Mouse (Mus musculus): ENCODE data around the gene Gpr146. TPM values are rescaled to one million over a fixed set of nuclear protein-coding genes. Genes with fewer than 3 reads are reported as not detected.

The Gpr146 gene
- polyA plus RNA-seq, 1 experiment from 2014 or later: 6.6 TPM

DNA sequence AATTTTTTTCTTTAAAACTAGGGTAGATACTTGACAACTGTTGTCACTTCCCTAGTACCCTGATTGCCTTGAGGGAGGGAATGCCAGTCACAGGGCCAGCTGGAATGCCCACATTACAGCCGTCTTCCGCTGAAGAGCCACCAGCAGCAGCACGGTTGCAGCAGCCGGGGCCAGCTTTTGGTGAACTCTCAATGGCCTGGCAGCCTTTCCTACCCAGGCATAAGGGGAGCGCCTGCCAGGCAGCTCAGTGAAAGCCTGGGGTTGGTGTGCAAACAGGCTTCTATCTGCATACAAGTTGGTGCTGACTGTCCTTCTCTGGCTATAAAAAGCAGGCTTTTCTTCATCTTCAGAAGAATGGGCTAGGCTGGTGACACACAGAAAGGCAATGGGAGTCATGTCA, 63.0 kb downstream of the Gpr146 start:
- no peak overlapping the region for H3K27ac ChIP-seq (ENCODE audit: low read length)
- 81% methylated on average over 5 of the region's 5 CpGs for WGBS
- H3K4me2 ChIP-seq (ENCODE audit: low read depth, low read length): no peak overlapping the region
- peaks cover 13% of the 10 kb centered on the region for H3K4me1 ChIP-seq (replicated peaks; ENCODE audit: control insufficient read depth, insufficient read depth, low read length)
- no peak for ATAC-seq (ENCODE audit: low read depth)
- no peak overlapping the region for H3K9ac ChIP-seq (ENCODE audit: low read length)
- no peaks in the 10 kb centered on the region for H3K9me3 ChIP-seq (ENCODE audit: control insufficient read depth, low read length)
- H3K36me3 ChIP-seq (ENCODE audit: control insufficient read depth, insufficient read depth, low read length): no peaks in the 10 kb centered on the region
- no peak overlapping the region for H3K4me3 ChIP-seq (ENCODE audit: low read length)
- no peaks in the 10 kb centered on the region for H3K27me3 ChIP-seq (ENCODE audit: control insufficient read depth, insufficient read depth, low read depth, low read length)

DNA sequence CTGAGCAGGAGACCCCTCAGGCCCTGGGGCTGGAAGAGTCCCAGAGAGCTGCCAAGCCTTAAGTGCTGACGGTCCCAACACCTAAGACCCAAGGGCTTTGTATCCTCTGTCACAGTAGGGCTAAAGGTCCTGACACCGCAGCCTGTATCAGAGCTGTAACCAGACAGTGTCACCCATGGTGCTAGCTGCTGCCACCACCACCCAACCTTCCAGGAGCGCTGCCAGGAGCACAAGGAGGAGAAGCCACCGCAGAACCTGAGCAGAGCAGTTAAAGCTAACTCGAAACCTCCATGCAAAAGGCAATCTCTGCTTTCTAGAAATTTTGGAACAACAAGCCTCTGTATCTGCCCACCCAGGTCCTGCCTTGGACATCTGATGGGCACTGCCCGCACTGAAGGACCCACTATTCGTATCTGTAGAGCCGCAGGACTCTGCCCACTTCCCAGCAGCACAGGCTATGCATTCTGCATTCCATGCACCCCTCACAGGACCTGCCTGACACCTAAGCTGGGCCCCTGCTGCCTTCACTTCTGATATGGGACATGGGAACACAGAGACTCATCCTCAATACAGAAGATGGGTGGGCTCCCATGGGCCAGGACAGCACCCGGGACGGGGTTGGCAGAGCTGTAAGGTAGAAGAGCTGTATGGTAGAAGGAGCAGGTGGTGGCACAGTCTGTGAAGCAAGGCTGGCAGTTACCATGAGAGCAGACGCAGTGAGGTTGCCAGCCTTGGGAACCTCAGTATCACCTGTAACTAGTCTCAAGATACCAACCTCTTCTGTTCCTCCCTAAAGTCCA, 63.6 kb downstream of the Gpr146 start:
- 93% methylated on average over 11 of the region's 11 CpGs for WGBS
- H3K9ac ChIP-seq (ENCODE audit: low read length): no peak overlapping the region
- no peak for ATAC-seq (ENCODE audit: low read depth)
- H3K4me3 ChIP-seq (ENCODE audit: low read length): no peak overlapping the region
- no peaks in the 10 kb centered on the region for H3K36me3 ChIP-seq (ENCODE audit: control insufficient read depth, insufficient read depth, low read length)
- no peaks in the 10 kb centered on the region for H3K9me3 ChIP-seq (ENCODE audit: control insufficient read depth, low read length)
- no peak overlapping the region for H3K4me2 ChIP-seq (ENCODE audit: low read depth, low read length)
- H3K4me1 ChIP-seq (replicated peaks; ENCODE audit: control insufficient read depth, insufficient read depth, low read length): peaks cover 20% of the 10 kb centered on the region
- no peaks in the 10 kb centered on the region for H3K27me3 ChIP-seq (ENCODE audit: control insufficient read depth, insufficient read depth, low read depth, low read length)
- H3K27ac ChIP-seq (ENCODE audit: low read length): no peak overlapping the region

DNA sequence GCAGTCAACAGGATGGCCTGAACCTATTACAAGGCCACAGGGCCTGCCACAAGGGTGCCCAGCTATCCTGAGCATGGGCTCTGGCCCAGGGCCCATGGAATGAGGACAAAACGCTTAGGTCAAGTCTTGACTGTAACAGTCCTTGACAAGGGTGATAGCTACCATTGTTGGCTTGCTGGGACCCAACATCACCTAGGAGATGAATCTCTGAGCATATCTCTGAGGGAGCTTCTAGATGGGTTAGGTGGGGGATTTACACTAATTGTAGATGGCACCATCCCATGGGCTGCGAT, 64.2 kb downstream of the Gpr146 start:
- Histone ChIP-seq H3K36me3 (ENCODE audit: control insufficient read depth, insufficient read depth, low read length) (no peaks in the 10 kb centered on the region), H3K4me3 (ENCODE audit: low read length) (no peak overlapping the region), H3K9ac (ENCODE audit: low read length) (no peak overlapping the region), H3K27me3 (ENCODE audit: control insufficient read depth, insufficient read depth, low read depth, low read length) (no peaks in the 10 kb centered on the region), H3K9me3 (ENCODE audit: control insufficient read depth, low read length) (no peaks in the 10 kb centered on the region), H3K4me2 (ENCODE audit: low read depth, low read length) (no peak overlapping the region), H3K27ac (ENCODE audit: low read length) (no peak overlapping the region), H3K4me1 (replicated peaks; ENCODE audit: control insufficient read depth, insufficient read depth, low read length) (peaks cover 22% of the 10 kb centered on the region)
- WGBS: 92% methylated on average over 2 of the region's 2 CpGs
- ATAC-seq (ENCODE audit: low read depth): no peak

DNA sequence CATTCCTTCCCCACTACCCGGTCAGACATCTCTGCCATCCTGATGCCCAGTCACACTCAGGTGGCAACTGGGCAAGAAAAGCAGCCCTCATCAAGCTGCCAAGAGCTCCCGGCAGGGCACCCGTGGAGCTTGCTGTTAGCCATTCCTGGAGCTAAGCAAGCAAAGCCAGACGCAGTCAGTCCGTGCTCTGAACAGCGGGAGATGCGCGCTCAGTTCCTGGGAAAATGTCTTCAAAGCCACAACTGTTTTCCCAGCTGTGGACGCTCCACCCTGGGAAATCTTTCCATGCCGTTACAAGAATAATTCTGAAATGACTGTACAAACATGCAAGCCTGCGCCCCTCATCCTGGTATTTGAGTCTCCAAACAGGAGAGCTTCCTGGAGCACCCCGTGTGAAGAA, 64.9 kb downstream of the Gpr146 start:
- no peaks in the 10 kb centered on the region for H3K9me3 ChIP-seq (ENCODE audit: control insufficient read depth, low read length)
- H3K4me1 ChIP-seq (replicated peaks; ENCODE audit: control insufficient read depth, insufficient read depth, low read length): peaks cover 22% of the 10 kb centered on the region
- peak overlapping the region; percentile 68; the same call in 1 of the 2 replicates for H3K27ac ChIP-seq (ENCODE audit: low read length)
- no peaks in the 10 kb centered on the region for H3K36me3 ChIP-seq (ENCODE audit: control insufficient read depth, insufficient read depth, low read length)
- WGBS: 59% methylated on average over 12 of the region's 12 CpGs
- no peaks in the 10 kb centered on the region for H3K27me3 ChIP-seq (ENCODE audit: control insufficient read depth, insufficient read depth, low read depth, low read length)
- H3K4me3 ChIP-seq (ENCODE audit: low read length): no peak overlapping the region
- no peak for ATAC-seq (ENCODE audit: low read depth)
- no peak overlapping the region for H3K4me2 ChIP-seq (ENCODE audit: low read depth, low read length)
- H3K9ac ChIP-seq (ENCODE audit: low read length): 0 out of 2 replicates have a peak overlapping the region, but pooled peaks have one; percentile 3

DNA sequence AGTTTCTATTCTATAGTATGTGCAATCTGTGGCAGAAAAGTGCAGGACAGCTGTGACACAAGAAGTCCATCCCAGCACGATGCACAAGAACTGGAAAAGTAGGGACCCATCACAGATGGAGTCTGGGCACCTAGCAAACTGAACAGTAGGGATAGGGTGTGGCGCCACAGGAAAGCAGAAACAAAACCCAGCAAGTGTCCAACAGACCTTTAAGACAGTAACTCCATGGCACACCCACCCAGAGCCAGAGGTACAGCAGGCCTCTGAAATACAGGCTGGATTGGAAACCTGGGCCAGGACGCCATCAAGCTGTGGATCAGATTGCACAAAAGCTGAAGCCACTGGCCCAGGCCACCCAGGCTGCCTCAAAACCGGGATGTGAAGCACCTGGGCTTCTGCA, 65.5 kb downstream of the Gpr146 start:
- H3K27ac ChIP-seq (ENCODE audit: low read length): 0 out of 2 replicates have a peak overlapping the region, but pooled peaks have one; percentile 16
- H3K9ac ChIP-seq (ENCODE audit: low read length): no peak overlapping the region
- no peak overlapping the region for H3K4me3 ChIP-seq (ENCODE audit: low read length)
- 50% methylated on average over 4 of the region's 4 CpGs for WGBS
- no peaks in the 10 kb centered on the region for H3K27me3 ChIP-seq (ENCODE audit: control insufficient read depth, insufficient read depth, low read depth, low read length)
- H3K36me3 ChIP-seq (ENCODE audit: control insufficient read depth, insufficient read depth, low read length): no peaks in the 10 kb centered on the region
- peaks cover 22% of the 10 kb centered on the region for H3K4me1 ChIP-seq (replicated peaks; ENCODE audit: control insufficient read depth, insufficient read depth, low read length)
- H3K4me2 ChIP-seq (ENCODE audit: low read depth, low read length): no peak overlapping the region
- no peaks in the 10 kb centered on the region for H3K9me3 ChIP-seq (ENCODE audit: control insufficient read depth, low read length)
- ATAC-seq (ENCODE audit: low read depth): no peak

DNA sequence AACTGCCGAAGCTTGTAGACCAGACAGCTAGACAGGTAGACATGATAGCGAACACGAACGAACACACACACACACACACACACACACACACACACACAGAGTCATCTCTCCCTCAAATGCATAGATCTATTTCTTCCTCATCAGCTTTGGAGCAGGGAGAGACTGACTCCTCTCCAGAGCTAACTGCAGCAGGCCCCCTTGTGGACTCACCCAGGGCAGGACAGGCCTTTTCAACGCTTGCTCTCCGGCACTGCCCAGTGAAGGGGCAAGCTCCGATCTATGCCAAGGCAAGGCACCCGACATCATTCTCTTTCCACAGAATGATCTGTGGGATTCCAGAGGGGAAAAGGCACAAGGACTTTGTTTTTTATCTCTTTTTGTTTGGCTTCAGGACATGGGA, 67.8 kb downstream of the Gpr146 start:
- no peaks in the 10 kb centered on the region for H3K9me3 ChIP-seq (ENCODE audit: control insufficient read depth, low read length)
- whole genome bisulfite sequencing: 82% methylated on average over 8 of the region's 8 CpGs
- no peak overlapping the region for H3K4me3 ChIP-seq (ENCODE audit: low read length)
- H3K9ac ChIP-seq (ENCODE audit: low read length): peak overlapping the region; percentile 43
- H3K27ac ChIP-seq (ENCODE audit: low read length): no peak overlapping the region
- no peak overlapping the region for H3K4me2 ChIP-seq (ENCODE audit: low read depth, low read length)
- no peaks in the 10 kb centered on the region for H3K36me3 ChIP-seq (ENCODE audit: control insufficient read depth, insufficient read depth, low read length)
- ATAC-seq (ENCODE audit: low read depth): no peak
- peaks cover 36% of the 10 kb centered on the region for H3K4me1 ChIP-seq (replicated peaks; ENCODE audit: control insufficient read depth, insufficient read depth, low read length)
- H3K27me3 ChIP-seq (ENCODE audit: control insufficient read depth, insufficient read depth, low read depth, low read length): no peaks in the 10 kb centered on the region

MicroRNAs within 50 kb of the gene (microRNA counts, 519-probe panel; counts per million panel counts)
- not detected for microRNA mmu-miR-339-3p
- microRNA mmu-miR-339-5p: not detected

Small RNAs within 50 kb of the gene (microRNA-seq; reads per million reads assigned to microRNA genes)
- 520 reads per million, percentile 69 among the genes with 10 or more reads in this experiment for gene Mir339

Other genes starting within 250 kb of the Gpr146 start
- 17.3 and 17.4 TPM in 2 replicates for gene Prkar1b, start 227.7 kb upstream of the Gpr146 start, polyA plus RNA-seq (2015; fragmentation: Nextera tagmentation; extraction: Ambion mirVana)
- gene Dnaaf5, start 227.5 kb upstream of the Gpr146 start, polyA plus RNA-seq (2015; fragmentation: Nextera tagmentation; extraction: Ambion mirVana): 4.8 and 5.8 TPM in 2 replicates
- gene Sun1, start 177.1 kb upstream of the Gpr146 start, polyA plus RNA-seq (2015; fragmentation: Nextera tagmentation; extraction: Ambion mirVana): 56.0 and 56.5 TPM in 2 replicates
- 174 and 177 TPM in 2 replicates for gene Get4, start 125.4 kb upstream of the Gpr146 start, polyA plus RNA-seq (2015; fragmentation: Nextera tagmentation; extraction: Ambion mirVana)
- 1.7 and 1.9 TPM in 2 replicates for gene Adap1, start 52.1 kb upstream of the Gpr146 start, polyA plus RNA-seq (2015; fragmentation: Nextera tagmentation; extraction: Ambion mirVana)
- 79.8 and 94.4 TPM in 2 replicates for gene Cox19, start 26.3 kb upstream of the Gpr146 start, polyA plus RNA-seq (2015; fragmentation: Nextera tagmentation; extraction: Ambion mirVana)
- gene Cyp2w1, start 25.1 kb upstream of the Gpr146 start, polyA plus RNA-seq (2015; fragmentation: Nextera tagmentation; extraction: Ambion mirVana): 0.18 and 0.33 TPM in 2 replicates
- 1.3 and 1.7 TPM in 2 replicates for gene C130050O18Rik, start 27.6 kb downstream of the Gpr146 start, polyA plus RNA-seq (2015; fragmentation: Nextera tagmentation; extraction: Ambion mirVana)
- gene Gper1, start 45.5 kb downstream of the Gpr146 start, polyA plus RNA-seq (2015; fragmentation: Nextera tagmentation; extraction: Ambion mirVana): 7.4 and 7.6 TPM in 2 replicates
- 35.6 and 38.6 TPM in 2 replicates for gene 3110082I17Rik, start 82.8 kb downstream of the Gpr146 start, polyA plus RNA-seq (2015; fragmentation: Nextera tagmentation; extraction: Ambion mirVana)
- 9.3 and 10.7 TPM in 2 replicates for gene Zfand2a, start 106.9 kb downstream of the Gpr146 start, polyA plus RNA-seq (2015; fragmentation: Nextera tagmentation; extraction: Ambion mirVana)
- gene Uncx, start 165.8 kb downstream of the Gpr146 start, polyA plus RNA-seq (2015; fragmentation: Nextera tagmentation; extraction: Ambion mirVana): 0.08 TPM in 1 of 2 replicates, not detected in the other